Mouse (Mus musculus): ENCODE results near the gene Arl15.

DNA sequence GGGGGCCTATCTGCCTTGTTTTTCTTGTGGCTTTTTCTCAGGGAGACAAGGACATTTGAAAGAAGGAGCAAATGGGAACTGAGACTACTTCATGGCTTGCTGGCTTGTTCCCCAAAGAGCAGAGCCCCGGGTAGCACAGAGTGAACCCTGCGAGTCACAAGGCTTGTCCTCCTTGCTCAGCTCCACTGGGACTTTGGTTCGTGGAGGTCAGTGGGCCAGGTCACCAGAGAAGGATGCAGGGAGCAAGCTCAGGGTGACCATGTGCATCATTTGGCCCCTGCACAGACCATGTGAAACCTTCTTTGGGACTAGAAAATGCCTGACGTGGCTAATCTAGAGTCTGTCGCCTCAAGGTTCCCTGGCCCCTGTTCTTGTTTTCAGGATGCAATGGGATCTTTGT lies 155.4 kb downstream of the Arl15 start:
- TF ChIP-seq GATA1 (IDR thresholded peaks at IDR 0.05; ENCODE audit: borderline replicate concordance, low read length) (no peak), FLI1 (IDR thresholded peaks at IDR 0.05; ENCODE audit: low read length) (no peak)
